Mouse (Mus musculus) hindbrain, embryonic 16.5 days (tissue): Measurements from ENCODE around the gene Sprr2e. TPM values are rescaled to one million over a fixed set of nuclear protein-coding genes. Genes with fewer than 3 reads are reported as not detected.

Source experiments
- ATAC-seq: fragments of 200-750 bp; cut with Nextera tagmentation; 2 replicates; pipeline ENCODE4 v1.8.0; 2017; ENCODE audit warnings: moderate TSS enrichment, moderate library complexity
- H3K27ac ChIP-seq: fragments of 300-500 bp; sonication (generic); 2 replicates; pipeline ENCODE4 v1.5.1; 2014; ENCODE audit warnings: low read depth, mild to moderate bottlenecking, control low read depth, low read length, moderate library complexity
- H3K27me3 ChIP-seq: fragments of 300-500 bp; sonication (generic); replicated peaks from 2 replicates; pipeline ENCODE4 v1.6.1; 2014; ENCODE audit warnings: low read length; ENCODE audit not compliant: control insufficient read depth, insufficient read depth
- H3K36me3 ChIP-seq: fragments of 300-500 bp; sonication (generic); 2 replicates; pipeline ENCODE4 v1.6.1; 2014; ENCODE audit warnings: mild to moderate bottlenecking, low read length, moderate library complexity, mixed read lengths; ENCODE audit not compliant: control insufficient read depth, insufficient read depth
- H3K4me1 ChIP-seq: fragments of 300-500 bp; sonication (generic); 2 replicates; pipeline ENCODE4 v1.6.1; 2014; ENCODE audit warnings: low read depth, low read length; ENCODE audit not compliant: control insufficient read depth, insufficient read depth
- H3K4me2 ChIP-seq: fragments of 300-500 bp; sonication (generic); 2 replicates; pipeline ENCODE4 v1.6.1; 2014; ENCODE audit warnings: mild to moderate bottlenecking, low read length, control low read depth, moderate library complexity
- H3K4me3 ChIP-seq: fragments of 300-500 bp; sonication (generic); 2 replicates; pipeline ENCODE4 v1.5.1; 2014; ENCODE audit warnings: mild to moderate bottlenecking, low read length, control low read depth, moderate library complexity
- H3K9ac ChIP-seq: fragments of 300-500 bp; sonication (generic); 2 replicates; pipeline ENCODE4 v1.6.1; 2014; ENCODE audit warnings: low read depth, mild to moderate bottlenecking, control low read depth, low read length, moderate library complexity
- H3K9me3 ChIP-seq: fragments of 300-500 bp; sonication (generic); 2 replicates; pipeline ENCODE4 v1.6.1; 2014; ENCODE audit warnings: mild to moderate bottlenecking, low read length, moderate library complexity; ENCODE audit not compliant: control insufficient read depth
- WGBS: fragments of 180-500 bp; shearing (Covaris S2); extraction: QIAGEN DNeasy Blood & Tissue Kit; methylation state at CpG from one replicate; pipeline ENCODE4 v1.1.7; 2014; 5-methylcytosine and 5-hydroxymethylcytosine counted together
- polyA plus RNA-seq: library from polyadenylated mRNA; unstranded; fragments of >200 nt; fragmentation: Nextera tagmentation; extraction: Ambion mirVana; gene quantifications from 2 replicates; pipeline ENCODE4 v1.2.1, GENCODE M21; 2015

Gene Sprr2e
- polyA plus RNA-seq, 1 experiment from 2014 or later: not detected

DNA sequence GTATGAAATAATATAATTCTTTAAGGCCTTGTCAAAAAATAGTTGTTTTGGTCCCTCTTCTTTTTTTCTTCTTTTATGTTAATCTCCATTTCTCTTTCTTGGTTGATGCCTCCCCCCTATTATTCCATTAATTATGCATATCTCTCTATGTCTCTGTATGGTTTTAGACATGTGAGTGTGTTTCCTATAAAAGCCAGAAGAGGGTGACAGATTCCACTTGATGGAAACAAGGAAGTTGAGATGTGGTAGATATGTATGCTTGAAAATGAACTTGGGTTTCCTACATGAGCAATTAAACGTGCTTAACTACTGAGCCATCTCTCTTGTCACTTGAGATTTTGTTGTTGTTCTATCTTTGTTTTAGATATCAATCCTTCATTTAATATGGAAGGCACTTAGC, 42.4 kb downstream of the Sprr2e start:
- 56% methylated on average over 1 of the region's 1 CpGs for WGBS
- Histone ChIP-seq H3K36me3 (no peaks in the 10 kb centered on the region), H3K27me3 (no peaks in the 10 kb centered on the region), H3K27ac (no peak overlapping the region), H3K4me2 (no peak overlapping the region), H3K4me3 (no peak overlapping the region), H3K9me3 (no peaks in the 10 kb centered on the region), H3K4me1 (no peaks in the 10 kb centered on the region), H3K9ac (no peak overlapping the region)
- ATAC-seq: no peak

Other genes with a start within 250 kb of the Sprr2e start
- not detected in 2 replicates for gene Prr9, start 228.2 kb upstream of the Sprr2e start, polyA plus RNA-seq
- gene Lelp1, start 209.4 kb upstream of the Sprr2e start, polyA plus RNA-seq: not detected in 2 replicates
- not detected in 2 replicates for gene Sprr2a1, start 136.3 kb upstream of the Sprr2e start, polyA plus RNA-seq
- 0.23 TPM in 1 of 2 replicates, not detected in the other for gene Sprr2a2, start 136.2 kb upstream of the Sprr2e start, polyA plus RNA-seq
- not detected in 2 replicates for gene Sprr2a3, start 66.7 kb upstream of the Sprr2e start, polyA plus RNA-seq
- gene Sprr2b, start 35.5 kb upstream of the Sprr2e start, polyA plus RNA-seq: 0.97 TPM in 1 of 2 replicates, not detected in the other
- not detected in 2 replicates for gene Sprr2d, start 13.0 kb upstream of the Sprr2e start, polyA plus RNA-seq
- gene Sprr2f, start 13.0 kb downstream of the Sprr2e start, polyA plus RNA-seq: not detected in 2 replicates
- gene Sprr2h, start 33.5 kb downstream of the Sprr2e start, polyA plus RNA-seq: not detected in 2 replicates
- not detected in 2 replicates for gene Sprr2i, start 55.8 kb downstream of the Sprr2e start, polyA plus RNA-seq
- gene Sprr2j-ps, start 65.9 kb downstream of the Sprr2e start, polyA plus RNA-seq: not detected in 2 replicates
- gene Gm9774, start 77.3 kb downstream of the Sprr2e start, polyA plus RNA-seq: 6.1 and 18.1 TPM in 2 replicates
- not detected in 2 replicates for gene Sprr2k, start 80.4 kb downstream of the Sprr2e start, polyA plus RNA-seq
- gene Sprr1b, start 86.6 kb downstream of the Sprr2e start, polyA plus RNA-seq: not detected in 2 replicates
- not detected in 2 replicates for gene Sprr3, start 106.6 kb downstream of the Sprr2e start, polyA plus RNA-seq
- 0.20 and 0.59 TPM in 2 replicates for gene Sprr1a, start 133.8 kb downstream of the Sprr2e start, polyA plus RNA-seq
- gene Sprr4, start 148.3 kb downstream of the Sprr2e start, polyA plus RNA-seq: not detected in 2 replicates
- gene 2310046K23Rik, start 182.4 kb downstream of the Sprr2e start, polyA plus RNA-seq: not detected in 2 replicates
- gene Ivl, start 221.6 kb downstream of the Sprr2e start, polyA plus RNA-seq: not detected in 2 replicates
- gene Smcp, start 236.9 kb downstream of the Sprr2e start, polyA plus RNA-seq: not detected in 2 replicates